Mouse (Mus musculus): ENCODE results near the gene Olfr313. TPM values are rescaled to one million over a fixed set of nuclear protein-coding genes. Genes with fewer than 3 reads are reported as not detected.

The Olfr313 gene
- polyA plus RNA-seq, 1 experiment from 2014 or later, result not detected

DNA sequence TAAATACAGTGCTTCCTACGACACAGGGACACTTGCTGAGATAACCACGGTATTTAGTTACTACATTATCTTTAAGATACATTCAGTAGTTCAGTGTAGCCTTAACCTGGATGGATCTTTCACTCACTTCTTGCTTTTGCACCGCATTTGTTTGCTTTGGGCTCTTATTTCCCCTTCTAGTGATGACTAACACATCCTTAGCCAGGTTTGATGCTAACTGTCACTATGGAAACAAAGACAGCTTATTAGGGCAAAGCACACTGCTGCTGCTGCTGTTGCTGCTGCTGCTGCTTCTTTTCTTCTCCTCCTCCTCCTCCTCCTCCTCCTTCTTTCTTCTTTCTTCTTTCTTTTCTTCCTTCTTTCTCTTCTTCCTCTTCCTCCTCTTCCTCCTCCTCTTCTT lies 25.3 kb upstream of the Olfr313 start:
- Histone ChIP-seq H3K4me3 (ENCODE audit: low read depth, low read length) (no peak overlapping the region), H3K4me1 (replicated peaks; ENCODE audit: control insufficient read depth, insufficient read depth) (no peaks in the 10 kb centered on the region), H3K27ac (replicated peaks) (no peak overlapping the region), H3K36me3 (ENCODE audit: control insufficient read depth, insufficient read depth, low read length) (no peaks in the 10 kb centered on the region), H3K9ac (ENCODE audit: low read length) (no peak overlapping the region), H3K4me2 (replicated peaks; ENCODE audit: low read depth) (no peak overlapping the region), H3K9me3 (ENCODE audit: control insufficient read depth, low read length) (no peaks in the 10 kb centered on the region), H3K27me3 (ENCODE audit: control insufficient read depth, insufficient read depth, low read length) (no peaks in the 10 kb centered on the region)
- TF ChIP-seq CTCF (IDR thresholded peaks at IDR 0.05; ENCODE audit: low read depth), result no peak
- TF ChIP-seq EP300 (optimal IDR thresholded peaks at IDR 0.05), result no peak
- ATAC-seq (ENCODE audit: low FRiP score, low TSS enrichment) (peak; percentile 73; the same call in 1 of the 2 replicates), DNase-seq (ENCODE audit: low spot score) (no peak)
- 25% methylated on average over 3 of the region's 3 CpGs for WGBS

DNA sequence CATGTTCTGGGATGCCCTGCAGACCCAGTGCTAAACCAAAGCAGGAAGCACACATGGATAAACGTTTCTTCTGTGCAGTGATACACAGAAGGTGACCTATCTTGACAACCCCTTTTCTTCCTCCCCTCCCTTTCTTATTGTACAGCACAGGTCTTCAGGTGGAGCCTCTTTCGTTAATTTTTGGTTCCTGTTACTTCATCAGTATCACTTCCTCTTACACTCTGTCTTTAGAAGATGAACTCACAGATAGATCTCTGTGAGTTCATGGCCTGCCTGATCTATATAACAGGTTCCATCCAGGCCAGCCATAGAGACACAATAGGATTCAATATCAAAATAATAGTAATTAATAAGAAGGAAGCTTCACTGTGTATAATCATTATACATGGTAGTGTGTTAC lies 24.7 kb upstream of the Olfr313 start:
- DNase-seq (ENCODE audit: low spot score) (no peak), ATAC-seq (ENCODE audit: low FRiP score, low TSS enrichment) (no peak)
- WGBS, result 35% methylated on average over 2 of the region's 2 CpGs
- TF ChIP-seq CTCF (IDR thresholded peaks at IDR 0.05; ENCODE audit: low read depth), result no peak
- no peak for TF ChIP-seq EP300 (optimal IDR thresholded peaks at IDR 0.05)
- H3K4me3 ChIP-seq (ENCODE audit: low read depth, low read length), result no peak overlapping the region
- no peaks in the 10 kb centered on the region for H3K27me3 ChIP-seq (ENCODE audit: control insufficient read depth, insufficient read depth, low read length)
- H3K4me1 ChIP-seq (replicated peaks; ENCODE audit: control insufficient read depth, insufficient read depth), result no peaks in the 10 kb centered on the region
- H3K4me2 ChIP-seq (replicated peaks; ENCODE audit: low read depth), result no peak overlapping the region
- no peak overlapping the region for H3K27ac ChIP-seq (replicated peaks)
- H3K9me3 ChIP-seq (ENCODE audit: control insufficient read depth, low read length), result no peaks in the 10 kb centered on the region
- H3K9ac ChIP-seq (ENCODE audit: low read length), result no peak overlapping the region
- H3K36me3 ChIP-seq (ENCODE audit: control insufficient read depth, insufficient read depth, low read length), result no peaks in the 10 kb centered on the region

DNA sequence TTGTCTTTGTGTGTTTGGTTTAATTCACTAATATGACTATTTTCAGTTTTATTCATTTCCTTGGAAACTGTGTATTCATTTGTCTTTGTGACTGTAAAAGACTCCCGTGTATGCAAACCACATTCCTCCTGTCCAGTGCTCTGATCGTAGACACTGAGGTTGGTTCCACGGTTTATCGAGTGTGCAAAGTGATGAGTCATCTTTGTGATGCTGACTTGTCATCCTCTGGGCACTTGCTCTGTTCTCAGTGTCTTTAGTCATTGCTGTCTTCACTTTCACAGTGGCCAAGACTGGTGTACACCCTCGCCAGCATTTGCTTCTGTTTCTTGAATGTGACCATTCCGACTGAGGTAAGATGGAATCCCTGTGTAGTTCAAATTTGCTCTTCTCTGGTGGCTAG lies 24.2 kb upstream of the Olfr313 start:
- H3K27me3 ChIP-seq (ENCODE audit: control insufficient read depth, insufficient read depth, low read length), result no peaks in the 10 kb centered on the region
- WGBS, result 70% methylated on average over 6 of the region's 6 CpGs
- no peak for DNase-seq (ENCODE audit: low spot score)

DNA sequence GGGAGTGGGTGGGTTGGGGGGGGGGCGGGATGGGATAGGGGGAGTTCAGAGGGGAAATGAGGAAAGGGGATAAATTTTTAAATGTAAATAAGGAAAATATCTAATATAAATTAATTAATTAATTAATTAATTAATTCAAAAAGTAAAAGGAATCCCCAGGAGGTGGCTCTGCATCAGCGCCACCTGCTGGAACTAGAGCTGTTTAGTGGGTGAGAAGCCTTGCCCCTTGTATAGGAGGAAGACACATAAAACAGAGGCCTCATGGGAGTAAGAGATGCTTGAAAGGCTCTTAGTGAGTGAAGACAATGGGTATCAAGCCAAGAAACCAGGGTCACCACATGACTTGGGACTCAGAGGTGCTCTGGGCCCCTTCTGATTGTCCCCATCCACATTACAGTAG lies 18.9 kb upstream of the Olfr313 start:
- Histone ChIP-seq H3K27me3 (ENCODE audit: control insufficient read depth, insufficient read depth, low read length) (no peaks in the 10 kb centered on the region), H3K9me3 (ENCODE audit: control insufficient read depth, low read length) (no peaks in the 10 kb centered on the region), H3K27ac (replicated peaks) (no peak overlapping the region), H3K36me3 (ENCODE audit: control insufficient read depth, insufficient read depth, low read length) (no peaks in the 10 kb centered on the region), H3K4me2 (replicated peaks; ENCODE audit: low read depth) (no peak overlapping the region), H3K4me3 (ENCODE audit: low read depth, low read length) (no peak overlapping the region), H3K9ac (ENCODE audit: low read length) (no peak overlapping the region), H3K4me1 (replicated peaks; ENCODE audit: control insufficient read depth, insufficient read depth) (no peaks in the 10 kb centered on the region)
- DNase-seq (ENCODE audit: low spot score) (no peak), ATAC-seq (ENCODE audit: low FRiP score, low TSS enrichment) (no peak)
- WGBS, result 86% methylated on average over 2 of the region's 2 CpGs
- TF ChIP-seq CTCF (IDR thresholded peaks at IDR 0.05; ENCODE audit: low read depth) (peak; percentile 41), EP300 (optimal IDR thresholded peaks at IDR 0.05) (no peak)

More for the DNA sequence above, 24.2 kb upstream of the Olfr313 start:
- no peak for ATAC-seq (ENCODE audit: low FRiP score, low TSS enrichment)
- Histone ChIP-seq H3K36me3 (ENCODE audit: control insufficient read depth, insufficient read depth, low read length) (no peaks in the 10 kb centered on the region), H3K27ac (replicated peaks) (no peak overlapping the region), H3K4me3 (ENCODE audit: low read depth, low read length) (no peak overlapping the region), H3K4me1 (replicated peaks; ENCODE audit: control insufficient read depth, insufficient read depth) (no peaks in the 10 kb centered on the region), H3K4me2 (replicated peaks; ENCODE audit: low read depth) (no peak overlapping the region), H3K9me3 (ENCODE audit: control insufficient read depth, low read length) (no peaks in the 10 kb centered on the region), H3K9ac (ENCODE audit: low read length) (no peak overlapping the region)
- no peak for TF ChIP-seq EP300 (optimal IDR thresholded peaks at IDR 0.05)
- TF ChIP-seq CTCF (IDR thresholded peaks at IDR 0.05; ENCODE audit: low read depth), result no peak

DNA sequence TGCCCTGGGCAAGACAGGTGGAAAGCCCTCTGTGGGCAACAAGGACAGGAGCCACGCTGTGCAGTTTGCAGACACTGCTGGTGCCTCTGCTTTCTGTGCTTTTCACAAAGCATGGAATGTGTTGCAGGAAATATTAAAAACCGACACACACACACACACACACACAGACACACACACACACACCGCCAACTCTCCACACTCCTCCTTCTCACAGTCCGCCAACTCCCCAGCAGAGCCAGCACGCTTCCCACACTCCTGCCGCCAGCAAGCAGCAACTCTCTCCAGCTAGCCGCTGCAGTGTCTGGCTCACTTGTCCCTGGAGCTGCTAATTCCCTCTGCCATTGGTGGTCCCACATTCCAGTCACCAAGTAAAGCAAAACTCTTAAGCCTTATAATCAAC lies 17.9 kb upstream of the Olfr313 start:
- peak; percentile 9 for DNase-seq (ENCODE audit: low spot score)
- H3K27me3 ChIP-seq (ENCODE audit: control insufficient read depth, insufficient read depth, low read length), result no peaks in the 10 kb centered on the region
- no peaks in the 10 kb centered on the region for H3K9me3 ChIP-seq (ENCODE audit: control insufficient read depth, low read length)
- H3K36me3 ChIP-seq (ENCODE audit: control insufficient read depth, insufficient read depth, low read length), result no peaks in the 10 kb centered on the region
- H3K9ac ChIP-seq (ENCODE audit: low read length), result no peak overlapping the region
- no peak for ATAC-seq (ENCODE audit: low FRiP score, low TSS enrichment)
- no peak overlapping the region for H3K4me3 ChIP-seq (ENCODE audit: low read depth, low read length)
- no peak overlapping the region for H3K27ac ChIP-seq (replicated peaks)
- TF ChIP-seq CTCF (IDR thresholded peaks at IDR 0.05; ENCODE audit: low read depth) (no peak), EP300 (optimal IDR thresholded peaks at IDR 0.05) (no peak)
- H3K4me2 ChIP-seq (replicated peaks; ENCODE audit: low read depth), result no peak overlapping the region
- H3K4me1 ChIP-seq (replicated peaks; ENCODE audit: control insufficient read depth, insufficient read depth), result no peaks in the 10 kb centered on the region; the same call in 1 of the 2 replicates
- 71% methylated on average over 7 of the region's 7 CpGs for WGBS

DNA sequence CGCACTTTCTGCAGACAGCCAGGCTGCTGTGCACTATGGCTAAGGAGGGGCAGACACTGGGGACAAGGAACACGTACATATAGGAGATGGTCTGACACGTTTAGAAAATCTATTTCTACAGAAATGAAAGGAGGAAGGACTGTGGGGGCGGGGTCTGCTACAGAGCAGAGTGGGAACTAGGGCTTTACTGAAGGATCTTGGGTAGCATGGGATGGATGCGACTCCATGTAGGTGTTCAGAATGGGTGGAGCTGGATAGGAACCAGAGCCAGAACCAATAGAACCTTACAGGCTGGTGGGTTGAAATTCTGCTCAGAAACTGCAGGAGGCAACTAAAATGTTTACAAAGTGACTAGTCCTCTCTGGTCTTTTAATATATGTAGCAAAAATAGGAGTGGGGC lies 15.1 kb upstream of the Olfr313 start:
- WGBS, result 67% methylated on average over 5 of the region's 5 CpGs
- Histone ChIP-seq H3K4me3 (ENCODE audit: low read depth, low read length) (no peak overlapping the region), H3K4me1 (replicated peaks; ENCODE audit: control insufficient read depth, insufficient read depth) (no peaks in the 10 kb centered on the region; the same call in 1 of the 2 replicates), H3K27ac (replicated peaks) (no peak overlapping the region), H3K27me3 (ENCODE audit: control insufficient read depth, insufficient read depth, low read length) (no peaks in the 10 kb centered on the region), H3K36me3 (ENCODE audit: control insufficient read depth, insufficient read depth, low read length) (no peaks in the 10 kb centered on the region), H3K4me2 (replicated peaks; ENCODE audit: low read depth) (no peak overlapping the region), H3K9me3 (ENCODE audit: control insufficient read depth, low read length) (no peaks in the 10 kb centered on the region), H3K9ac (ENCODE audit: low read length) (no peak overlapping the region)
- no peak for TF ChIP-seq CTCF (IDR thresholded peaks at IDR 0.05; ENCODE audit: low read depth)
- TF ChIP-seq EP300 (optimal IDR thresholded peaks at IDR 0.05), result no peak
- no peak for ATAC-seq (ENCODE audit: low FRiP score, low TSS enrichment)
- DNase-seq (ENCODE audit: low spot score), result peak; percentile 10

Data from stomach, postnatal 0 days (tissue).